9 mouse cellular contexts compared by ENCODE assay signal in genomic region chr10:77926140-77926539, GRCm38 (mm10). TPM values are rescaled to one million over a fixed set of nuclear protein-coding genes. Genes with fewer than 3 reads are reported as not detected.
DNase-seq lines count a peak whose midpoint lies in the region; ATAC-seq and TF ChIP-seq lines count a peak whose summit lies in the region.
"Had no signal": no experiment of that assay in that cellular context is flagged by ENCODE, and none has a peak within 500 bp of the region (broad histone marks: within the 10 kb centered on the region; RNA-seq: fewer than 3 reads in every experiment).

No protein-coding gene starts in this region.

- no peak overlapping the region for H3K4me2 ChIP-seq in forebrain, postnatal 0 days (ENCODE audit: low read depth)
- H3K4me2 ChIP-seq in forebrain, embryonic 16.5 days (ENCODE audit: low read length), result no peak overlapping the region
- no peak overlapping the region for H3K4me2 ChIP-seq in stomach, postnatal 0 days (replicated peaks; ENCODE audit: low read depth)
- H3K4me2 ChIP-seq: hindbrain, embryonic 15.5 days had no signal

- no peak for TF ChIP-seq EP300 in stomach, postnatal 0 days (optimal IDR thresholded peaks at IDR 0.05)

- H3K27me3 ChIP-seq in forebrain, postnatal 0 days (ENCODE audit: insufficient read depth, low read length), result no peaks in the 10 kb centered on the region
- no peaks in the 10 kb centered on the region for H3K27me3 ChIP-seq in forebrain, embryonic 16.5 days (replicated peaks; ENCODE audit: control insufficient read depth, insufficient read depth, low read length)
- no peaks in the 10 kb centered on the region for H3K27me3 ChIP-seq in testis, adult 2 months (ENCODE audit: control insufficient read depth, insufficient read depth, low read length)
- no peaks in the 10 kb centered on the region for H3K27me3 ChIP-seq in stomach, postnatal 0 days (ENCODE audit: control insufficient read depth, insufficient read depth, low read length)
- H3K27me3 ChIP-seq: hindbrain, embryonic 15.5 days had no signal

- no peak for ATAC-seq in forebrain, postnatal 0 days
- no peak for ATAC-seq in forebrain, embryonic 16.5 days
- peak; percentile 86 for ATAC-seq in common myeloid progenitor, adult 5-6 weeks (replicated peaks; ENCODE audit: low read depth, poor library complexity, severe bottlenecking)
- ATAC-seq in stomach, postnatal 0 days (ENCODE audit: low FRiP score, low TSS enrichment), result no peak

- H3K27ac ChIP-seq in forebrain, postnatal 0 days (ENCODE audit: low read depth, low read length), result no peak overlapping the region
- no peak overlapping the region for H3K27ac ChIP-seq in forebrain, embryonic 16.5 days (ENCODE audit: low read length)
- no peak overlapping the region for H3K27ac ChIP-seq in testis, adult 2 months (ENCODE audit: control insufficient read depth, insufficient read depth, low read depth, low read length)
- no peak overlapping the region for H3K27ac ChIP-seq in stomach, postnatal 0 days (replicated peaks)
- H3K27ac ChIP-seq: hindbrain, embryonic 15.5 days had no signal

- no peaks in the 10 kb centered on the region for H3K9me3 ChIP-seq in forebrain, postnatal 0 days (ENCODE audit: low read length)
- no peaks in the 10 kb centered on the region for H3K9me3 ChIP-seq in forebrain, embryonic 16.5 days (ENCODE audit: control insufficient read depth, low read length)
- H3K9me3 ChIP-seq in stomach, postnatal 0 days (ENCODE audit: control insufficient read depth, low read length), result no peaks in the 10 kb centered on the region
- H3K9me3 ChIP-seq: hindbrain, embryonic 15.5 days had no signal

- 40% methylated on average over 7 of the region's 7 CpGs for WGBS in forebrain, postnatal 0 days
- WGBS in forebrain, embryonic 16.5 days, result 44% methylated on average over 7 of the region's 7 CpGs
- WGBS in stomach, postnatal 0 days, result 35% methylated on average over 7 of the region's 7 CpGs

- no peak for TF ChIP-seq POLR2A in testis, adult 2 months (IDR thresholded peaks at IDR 0.05; ENCODE audit: control insufficient read depth, low read depth, low read length)

- no peaks in the 10 kb centered on the region for H3K4me1 ChIP-seq in forebrain, postnatal 0 days (ENCODE audit: insufficient read depth)
- no peaks in the 10 kb centered on the region for H3K4me1 ChIP-seq in forebrain, embryonic 16.5 days (replicated peaks; ENCODE audit: control insufficient read depth, insufficient read depth, low read length)
- H3K4me1 ChIP-seq in testis, adult 2 months (ENCODE audit: control insufficient read depth, insufficient read depth, low read length), result peaks cover 3% of the 10 kb centered on the region; the same call in 1 of the 2 replicates
- H3K4me1 ChIP-seq in stomach, postnatal 0 days (replicated peaks; ENCODE audit: control insufficient read depth, insufficient read depth), result no peaks in the 10 kb centered on the region
- H3K4me1 ChIP-seq: hindbrain, embryonic 15.5 days had no signal

- DNase-seq in forebrain, postnatal 0 days, result peak; percentile 22
- DNase-seq in testis, postnatal 14 days (ENCODE audit: low spot score), result no peak
- DNase-seq in kidney, postnatal 36 days, result peak; percentile 21 to 80
- DNase-seq in lung, postnatal 10 days, result peak; percentile 60
- peak; percentile 67 for DNase-seq in stomach, postnatal 0 days (ENCODE audit: low spot score)

- H3K36me3 ChIP-seq in forebrain, postnatal 0 days (ENCODE audit: insufficient read depth), result no peaks in the 10 kb centered on the region
- no peaks in the 10 kb centered on the region for H3K36me3 ChIP-seq in forebrain, embryonic 16.5 days (ENCODE audit: control insufficient read depth, insufficient read depth)
- no peaks in the 10 kb centered on the region for H3K36me3 ChIP-seq in testis, adult 2 months (ENCODE audit: control insufficient read depth, insufficient read depth, low read length)
- H3K36me3 ChIP-seq in stomach, postnatal 0 days (ENCODE audit: control insufficient read depth, insufficient read depth, low read length), result no peaks in the 10 kb centered on the region
- H3K36me3 ChIP-seq: hindbrain, embryonic 15.5 days had no signal

- TF ChIP-seq CTCF in forebrain, postnatal 0 days (IDR thresholded peaks at IDR 0.05; ENCODE audit: low read depth), result peak; percentile 44
- peak; percentile 70; the same call in 1 of the 2 replicates for TF ChIP-seq CTCF in testis, adult 2 months (IDR thresholded peaks at IDR 0.05; ENCODE audit: control insufficient read depth, insufficient read depth, insufficient replicate concordance, low read depth, low read length)
- TF ChIP-seq CTCF in stomach, postnatal 0 days (IDR thresholded peaks at IDR 0.05; ENCODE audit: low read depth), result peak; percentile 71

- no peak overlapping the region for H3K4me3 ChIP-seq in forebrain, postnatal 0 days (ENCODE audit: low read depth, low read length)
- no peak overlapping the region for H3K4me3 ChIP-seq in forebrain, embryonic 16.5 days (replicated peaks; ENCODE audit: low read length)
- no peak overlapping the region for H3K4me3 ChIP-seq in testis, adult 2 months (ENCODE audit: control insufficient read depth, low read depth, low read length)
- no peak overlapping the region for H3K4me3 ChIP-seq in stomach, postnatal 0 days (ENCODE audit: low read depth, low read length)
- H3K4me3 ChIP-seq: hindbrain, embryonic 15.5 days had no signal

- H3K9ac ChIP-seq in forebrain, postnatal 0 days, result no peak overlapping the region
- no peak overlapping the region for H3K9ac ChIP-seq in forebrain, embryonic 16.5 days (replicated peaks; ENCODE audit: low read depth, low read length)
- no peak overlapping the region for H3K9ac ChIP-seq in stomach, postnatal 0 days (ENCODE audit: low read length)
- H3K9ac ChIP-seq: hindbrain, embryonic 15.5 days had no signal

RNA-seq across cellular contexts. Expression of gene Lrrc3, which starts 23.8 kb away (rescaled TPM):
- total RNA-seq in forebrain, postnatal 0 days (2014; rRNA removed), result 19.7 and 24.1 TPM in 2 replicates
- 15.7 and 22.4 TPM in 2 replicates for polyA plus RNA-seq in forebrain, postnatal 0 days (2015; fragmentation: Nextera tagmentation; extraction: Ambion mirVana)
- polyA plus RNA-seq in forebrain, embryonic 16.5 days (2015; fragmentation: Nextera tagmentation; extraction: Ambion mirVana), result 10.9 and 15.7 TPM in 2 replicates
- polyA plus RNA-seq in testis, adult 2 months (2012; rRNA removed), result 0.57 and 1.1 TPM in 2 replicates
- 0.23 TPM in 1 of 2 replicates, not detected in the other for total RNA-seq in common myeloid progenitor, adult 5-6 weeks (2017)
- polyA plus RNA-seq in stomach, postnatal 0 days (2015; fragmentation: Nextera tagmentation; extraction: Ambion mirVana), result 3.3 and 3.6 TPM in 2 replicates

RNA-seq across cellular contexts. Expression of gene Trpm2, which starts 44.2 kb away (rescaled TPM):
- total RNA-seq in forebrain, postnatal 0 days (2014; rRNA removed), result 5.5 and 8.7 TPM in 2 replicates
- polyA plus RNA-seq in forebrain, postnatal 0 days (2015; fragmentation: Nextera tagmentation; extraction: Ambion mirVana), result 2.4 and 4.5 TPM in 2 replicates
- polyA plus RNA-seq in forebrain, embryonic 16.5 days (2015; fragmentation: Nextera tagmentation; extraction: Ambion mirVana), result 3.0 and 5.0 TPM in 2 replicates
- 0.17 and 0.30 TPM in 2 replicates for polyA plus RNA-seq in testis, adult 2 months (2012; rRNA removed)
- total RNA-seq in common myeloid progenitor, adult 5-6 weeks (2017), result 1.4 and 4.2 TPM in 2 replicates
- 0.61 and 0.85 TPM in 2 replicates for polyA plus RNA-seq in stomach, postnatal 0 days (2015; fragmentation: Nextera tagmentation; extraction: Ambion mirVana)

RNA-seq across cellular contexts. Expression of gene 1810043G02Rik, which starts 52.2 kb away (rescaled TPM):
- 46.5 and 50.4 TPM in 2 replicates for total RNA-seq in forebrain, postnatal 0 days (2014; rRNA removed)
- polyA plus RNA-seq in forebrain, postnatal 0 days (2015; fragmentation: Nextera tagmentation; extraction: Ambion mirVana), result 54.5 and 56.8 TPM in 2 replicates
- 33.7 and 36.0 TPM in 2 replicates for polyA plus RNA-seq in forebrain, embryonic 16.5 days (2015; fragmentation: Nextera tagmentation; extraction: Ambion mirVana)
- polyA plus RNA-seq in testis, adult 2 months (2012; rRNA removed), result 61.7 and 72.6 TPM in 2 replicates
- total RNA-seq in common myeloid progenitor, adult 5-6 weeks (2017), result 10.5 and 12.6 TPM in 2 replicates
- polyA plus RNA-seq in stomach, postnatal 0 days (2015; fragmentation: Nextera tagmentation; extraction: Ambion mirVana), result 16.1 and 18.8 TPM in 2 replicates
